Mouse (Mus musculus): ENCODE measurements around the gene Chrna1.
"Not testable (repeated sequence)": the region's sequence is repeated elsewhere in the genome, so short reads cannot be mapped to it uniquely, and the experiment has no call there.

Gene Chrna1

DNA sequence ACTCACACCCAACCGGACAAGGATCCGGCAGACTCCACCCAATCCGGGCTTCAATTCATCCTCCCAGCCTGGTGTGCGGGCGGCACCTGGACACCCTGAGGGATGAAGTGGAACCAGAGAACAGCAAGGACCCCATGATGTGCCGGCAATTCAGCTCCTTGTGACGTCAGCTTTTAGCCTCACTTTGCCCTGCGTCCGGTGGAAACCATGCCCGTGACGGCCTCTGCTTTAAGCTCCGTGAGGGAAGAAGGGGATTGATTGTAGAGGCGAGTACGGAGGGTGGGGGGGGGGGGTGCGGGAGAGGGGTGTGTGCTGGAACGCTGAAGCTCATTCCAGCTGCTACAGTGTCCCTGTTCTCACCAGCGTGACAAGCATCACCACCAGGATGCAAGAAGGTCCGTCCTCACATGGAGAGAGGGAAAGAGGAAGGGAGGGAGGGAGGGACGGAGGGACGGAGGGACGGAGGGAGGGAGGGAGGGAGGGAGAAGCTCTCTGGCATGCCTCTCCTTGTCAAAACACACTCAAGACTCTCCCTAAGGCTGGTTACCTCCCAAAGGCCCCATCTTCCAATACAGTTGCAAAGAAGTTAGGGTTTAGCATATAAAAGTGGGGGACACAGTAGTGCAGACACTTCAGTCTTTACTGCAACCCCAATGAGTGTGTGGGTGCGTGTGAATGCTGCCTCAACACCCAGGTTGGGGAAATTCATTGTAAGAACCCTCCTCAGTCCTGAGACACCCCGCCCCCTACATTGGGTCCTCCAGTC, 19.1 kb downstream of the Chrna1 start:
- DNase-seq (ENCODE audit: extremely low read depth, insufficient read length, low spot score): no peak

DNA sequence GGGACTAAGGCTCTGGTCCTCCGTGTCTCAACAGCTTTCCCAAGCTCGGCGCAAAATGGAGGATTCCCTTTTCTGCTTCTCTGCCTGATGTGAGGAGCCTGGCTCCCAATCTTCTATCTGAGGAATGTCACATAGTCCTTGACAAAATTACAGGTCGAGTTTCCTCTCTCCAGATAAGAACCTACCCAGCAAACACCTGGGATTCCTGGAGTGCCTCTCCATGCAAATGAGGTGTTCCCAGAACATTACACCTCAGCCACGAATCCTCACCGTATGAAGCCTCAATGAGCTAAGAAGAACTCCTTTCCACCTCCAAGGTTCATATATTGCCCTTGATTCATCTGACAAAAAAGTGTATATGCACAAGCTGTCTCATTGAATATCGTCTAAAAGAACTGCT, 19.7 kb downstream of the Chrna1 start:
- DNase-seq (ENCODE audit: extremely low read depth, insufficient read length, low spot score): no peak

DNA sequence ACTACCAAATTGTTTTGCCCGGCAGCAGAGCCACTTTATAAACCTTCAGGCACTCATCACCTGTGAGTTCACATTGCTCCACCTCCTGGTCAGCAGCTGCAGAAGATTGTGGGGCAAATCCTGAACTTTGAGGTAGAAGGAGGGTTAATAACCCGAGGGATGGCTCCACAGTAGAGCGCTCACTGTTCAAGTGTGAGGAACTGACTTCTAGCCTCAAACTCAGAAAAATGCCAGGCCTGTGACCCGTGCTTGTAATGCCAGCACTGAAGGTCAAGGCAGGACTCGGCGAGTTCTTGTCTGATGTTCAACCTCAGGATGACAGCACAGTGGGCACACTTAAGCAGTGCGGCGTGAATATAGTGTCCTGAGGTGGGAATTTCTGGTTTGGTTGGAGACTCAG, 22.2 kb downstream of the Chrna1 start:
- no peak for DNase-seq (ENCODE audit: extremely low read depth, insufficient read length, low spot score)

DNA sequence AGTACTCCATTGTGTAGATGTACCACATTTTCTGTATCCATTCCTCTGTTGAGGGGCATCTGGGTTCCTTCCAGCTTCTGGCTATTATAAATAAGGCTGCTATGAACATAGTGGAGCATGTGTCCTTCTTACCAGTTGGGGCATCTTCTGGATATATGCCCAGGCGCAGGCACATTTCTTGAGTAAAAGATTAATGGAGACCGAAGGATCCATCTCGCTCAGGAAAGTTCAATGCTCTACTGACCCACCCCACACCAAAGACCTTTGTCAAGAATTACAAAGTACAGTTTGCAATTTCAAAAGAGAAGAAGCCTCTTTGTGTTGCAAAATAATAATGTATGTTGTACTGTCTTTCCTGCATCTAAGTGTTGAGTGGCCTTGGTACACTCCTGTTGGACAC, 23.1 kb downstream of the Chrna1 start:
- DNase-seq (ENCODE audit: extremely low read depth, insufficient read length, low spot score): not testable (repeated sequence)

DNA sequence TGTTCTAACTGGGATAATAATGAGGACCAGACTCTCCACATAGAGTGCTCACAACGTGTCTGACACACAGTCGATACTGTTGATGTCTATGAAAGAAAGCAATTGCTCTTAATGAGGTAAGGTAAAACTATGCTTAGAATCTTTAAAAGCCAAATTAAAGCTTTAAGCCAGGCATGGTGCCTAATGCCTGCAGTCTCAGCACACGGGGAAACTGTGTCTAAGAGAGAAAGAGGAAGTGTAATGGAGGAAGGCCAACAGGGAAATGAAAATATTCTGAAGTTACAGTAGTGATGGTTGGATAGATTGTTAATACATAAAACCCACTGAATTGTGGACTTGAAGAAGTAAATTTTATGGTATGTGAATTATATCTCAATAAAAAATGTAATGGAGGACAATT, 25.7 kb downstream of the Chrna1 start:
- DNase-seq (ENCODE audit: extremely low read depth, insufficient read length, low spot score): no peak

DNA sequence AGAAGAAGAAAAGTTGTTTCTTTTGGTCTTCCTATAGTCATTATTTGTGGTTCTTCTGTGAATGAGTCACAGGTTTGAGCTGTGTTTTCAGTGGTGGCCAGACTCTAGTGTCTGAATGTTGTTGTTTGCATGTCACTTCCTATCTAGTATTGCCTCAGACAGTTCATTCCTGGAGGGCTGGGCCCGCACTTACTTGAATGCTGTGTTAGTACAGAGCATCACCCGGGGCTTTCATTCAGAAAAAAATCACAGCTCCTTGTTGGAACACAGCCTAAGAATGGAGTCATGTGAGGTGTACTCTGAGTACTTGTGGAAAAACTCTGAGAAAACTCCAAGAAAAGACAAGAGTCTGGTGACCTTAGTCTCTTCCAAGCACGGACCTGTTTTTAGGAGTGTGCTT, 27.2 kb downstream of the Chrna1 start:
- no peak for DNase-seq (ENCODE audit: extremely low read depth, insufficient read length, low spot score)

DNA sequence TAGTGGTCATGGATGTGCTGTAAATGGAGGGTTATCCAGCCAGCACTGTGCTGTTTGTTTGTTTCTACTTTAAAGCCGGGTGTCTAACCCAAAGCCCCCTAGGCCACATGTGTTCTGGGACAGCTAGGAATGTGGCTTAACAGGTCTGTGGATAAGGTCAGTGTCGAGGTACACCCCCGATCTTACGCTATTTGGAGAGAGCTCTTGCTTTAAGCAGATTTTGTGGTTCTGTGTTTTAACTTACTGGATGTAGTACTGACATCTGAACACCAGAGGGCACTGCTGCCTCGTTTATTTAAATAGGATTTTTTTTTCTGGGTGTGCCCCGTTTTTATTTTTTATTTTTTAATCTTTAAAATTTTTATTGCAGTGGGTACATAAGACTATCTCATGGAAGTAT, 29.4 kb downstream of the Chrna1 start:
- no peak for DNase-seq (ENCODE audit: extremely low read depth, insufficient read length, low spot score)

DNA sequence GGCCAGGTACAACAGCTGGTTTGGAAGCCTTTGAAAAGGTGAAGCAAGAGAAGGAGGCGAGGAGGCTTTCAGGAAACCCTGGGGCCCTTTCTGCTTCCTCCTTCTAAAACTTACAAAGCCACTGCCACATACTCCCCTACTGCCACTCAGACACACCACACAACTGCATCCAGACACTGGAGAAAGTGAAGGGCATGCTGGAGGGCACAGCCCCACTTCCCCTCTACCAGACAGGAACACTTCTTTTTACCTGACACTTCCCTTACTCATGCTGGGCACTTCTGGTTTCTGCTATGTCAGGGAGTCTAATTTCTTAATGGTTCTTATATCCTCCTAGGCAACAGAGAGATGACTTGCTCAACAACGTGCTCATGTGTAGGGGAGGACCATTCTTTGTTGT, 31.6 kb downstream of the Chrna1 start:
- no peak for DNase-seq (ENCODE audit: extremely low read depth, insufficient read length, low spot score)

DNA sequence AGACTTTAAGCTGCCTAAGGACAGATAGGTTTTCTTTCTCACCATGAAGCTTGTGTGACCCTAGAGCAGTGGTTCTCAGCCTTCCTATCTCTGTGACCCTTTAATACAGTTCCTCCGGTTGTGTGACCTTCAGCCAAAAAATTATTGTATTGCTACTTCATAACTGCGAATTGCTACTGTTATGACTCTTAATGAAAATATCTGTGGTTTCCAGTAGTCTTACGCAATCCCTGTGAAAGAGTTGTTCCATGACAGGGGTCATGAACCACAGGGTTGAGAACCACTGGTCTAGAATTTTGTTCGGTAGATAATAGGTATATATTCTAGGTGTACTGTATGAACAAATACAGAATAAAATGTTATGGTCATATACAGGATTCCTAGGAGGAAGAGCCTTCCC, 32.9 kb downstream of the Chrna1 start:
- no peak for DNase-seq (ENCODE audit: extremely low read depth, insufficient read length, low spot score)

DNA sequence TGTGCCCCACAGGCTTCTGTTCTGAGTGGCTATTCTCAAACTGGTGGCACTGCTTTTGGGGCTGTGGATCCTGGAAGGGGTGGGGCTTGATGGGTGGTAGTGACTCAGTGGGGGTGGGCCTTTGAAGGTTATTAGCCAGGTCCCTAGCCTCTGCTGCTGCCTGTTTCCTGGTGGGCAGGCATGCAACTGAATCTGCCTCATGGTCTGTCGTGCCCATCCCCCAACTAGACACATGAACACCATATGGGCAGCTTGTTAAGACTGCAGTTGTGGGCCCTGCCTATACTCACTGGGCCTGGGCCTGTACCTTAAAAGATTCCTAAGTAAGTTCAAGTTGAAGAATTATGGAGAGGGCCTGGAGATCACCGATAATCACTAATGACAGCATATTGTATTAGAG, 34.6 kb downstream of the Chrna1 start:
- no peak for DNase-seq (ENCODE audit: extremely low read depth, insufficient read length, low spot score)

DNA sequence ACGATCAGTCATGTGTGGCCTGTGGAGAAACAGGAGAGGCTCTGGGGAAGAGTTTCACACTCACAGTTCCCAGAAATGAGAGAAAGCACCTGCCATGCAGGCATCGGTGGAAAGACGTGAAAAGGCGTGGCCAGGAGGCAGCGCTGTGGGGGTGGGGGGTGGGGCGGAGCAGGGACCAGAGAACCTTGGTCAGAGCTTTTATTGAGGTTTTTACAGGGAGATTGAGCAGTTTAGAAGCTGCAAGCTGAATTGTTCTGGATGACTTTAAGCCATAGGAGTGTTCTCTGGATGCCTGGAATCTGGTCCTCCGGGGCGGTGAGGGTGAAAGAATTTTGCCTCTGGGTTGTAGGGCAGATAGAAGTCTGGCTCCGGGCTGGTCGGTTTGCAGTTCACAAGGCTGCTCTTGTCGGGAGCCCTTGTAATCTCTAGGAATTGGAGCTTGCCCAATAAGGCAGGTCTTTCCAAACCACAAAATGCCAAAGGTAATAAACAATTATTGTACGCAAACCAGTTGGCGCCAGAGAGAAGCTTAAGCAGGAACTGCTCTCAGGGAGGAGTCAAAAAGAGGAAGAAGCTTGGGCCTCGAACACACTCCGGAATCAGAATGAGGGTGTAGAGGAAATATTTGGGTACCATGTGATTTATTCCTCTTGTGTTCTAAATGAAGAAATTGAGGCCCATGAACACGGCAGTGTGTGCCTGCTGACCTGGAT, 39.5 kb downstream of the Chrna1 start:
- DNase-seq (ENCODE audit: extremely low read depth, insufficient read length, low spot score): no peak

DNA sequence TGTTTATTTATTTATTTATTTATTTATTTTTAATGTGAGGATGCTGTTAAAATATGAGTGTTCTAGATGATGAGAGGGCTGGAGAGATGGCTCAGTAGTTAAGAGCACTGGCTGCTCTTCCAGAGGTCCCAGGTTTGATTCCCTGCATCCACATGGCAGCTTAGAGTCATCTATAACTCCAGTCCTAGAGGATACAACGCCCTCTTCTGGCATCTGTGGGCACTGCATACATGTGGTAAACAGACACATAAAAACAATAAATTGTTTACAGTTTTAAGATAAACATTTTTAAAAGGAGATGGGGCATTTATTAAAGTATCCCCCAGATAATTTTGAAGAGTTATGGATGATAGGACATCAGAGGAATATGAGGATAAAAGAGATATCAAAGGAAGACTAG, 40.4 kb downstream of the Chrna1 start:
- DNase-seq (ENCODE audit: extremely low read depth, insufficient read length, low spot score): no peak

DNA sequence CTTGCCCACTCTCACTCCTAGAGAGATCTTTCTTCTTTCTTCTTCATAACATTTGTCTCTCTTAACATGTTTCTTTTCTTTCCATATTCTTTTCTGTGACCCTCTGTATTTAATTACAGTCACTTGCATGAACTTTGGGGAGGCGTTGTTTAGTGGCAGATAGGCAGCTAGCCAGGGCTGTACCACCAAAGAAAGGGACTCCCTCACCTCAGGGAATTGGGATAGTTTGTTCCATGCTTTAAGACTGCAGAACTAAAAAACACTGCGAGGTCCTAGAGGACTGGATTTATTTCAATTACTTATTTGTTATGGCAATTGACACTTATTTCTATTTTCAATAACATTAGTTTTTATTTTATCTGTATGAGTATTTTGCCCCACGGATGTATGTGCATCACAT, 41.0 kb downstream of the Chrna1 start:
- no peak for DNase-seq (ENCODE audit: extremely low read depth, insufficient read length, low spot score)

DNA sequence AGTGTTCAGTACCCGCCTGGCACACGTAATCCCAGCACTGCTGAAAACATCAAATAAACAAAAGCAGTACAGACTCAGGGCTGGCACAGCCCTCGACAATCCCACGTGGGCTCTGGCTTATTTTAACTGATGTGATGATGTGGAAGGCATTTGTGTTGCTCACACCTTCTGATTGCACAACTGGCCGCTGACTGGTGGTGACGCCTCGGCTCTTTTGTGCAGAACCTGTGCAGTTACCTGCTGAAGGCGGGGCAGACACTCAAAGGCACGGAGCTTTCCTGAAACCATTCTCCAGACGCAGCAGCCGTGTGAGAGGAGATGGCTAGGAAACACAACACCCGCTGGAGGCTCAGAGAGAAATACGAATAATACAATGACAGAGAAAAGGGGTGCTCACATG, 41.5 kb downstream of the Chrna1 start:
- DNase-seq (ENCODE audit: extremely low read depth, insufficient read length, low spot score): no peak

DNA sequence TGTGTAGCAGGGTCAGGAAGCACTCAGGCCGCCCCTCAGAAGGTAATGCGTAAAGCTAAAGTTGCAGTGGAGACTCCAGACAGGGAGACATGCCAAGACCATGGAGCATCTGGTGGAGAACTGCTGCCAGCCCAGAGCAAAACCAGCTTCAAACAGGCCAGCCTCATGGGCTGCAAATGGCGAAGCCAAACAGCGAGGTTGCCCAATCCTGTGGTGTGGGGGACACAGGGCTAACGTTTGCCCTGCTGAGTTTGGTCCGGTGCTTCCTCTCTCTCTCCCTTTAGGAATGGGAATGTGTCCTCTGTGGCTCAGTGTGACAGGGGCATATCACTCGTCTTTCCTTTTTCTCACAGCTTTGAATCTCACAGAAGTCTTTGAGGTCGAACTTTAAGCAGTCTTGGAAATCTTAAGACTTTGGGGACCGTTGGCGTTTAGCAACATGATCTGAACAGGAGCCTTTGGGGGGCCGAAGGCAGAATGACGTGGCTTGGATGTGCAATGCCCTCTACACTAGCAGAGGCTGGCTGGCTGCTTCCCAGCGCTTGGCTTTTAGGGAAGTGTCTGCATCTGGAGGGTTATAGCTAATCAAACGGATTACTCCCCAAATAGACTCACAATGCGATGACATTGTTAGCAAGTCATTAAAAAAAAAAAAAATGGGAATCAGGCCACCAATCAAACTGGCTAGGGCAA, 43.9 kb downstream of the Chrna1 start:
- DNase-seq (ENCODE audit: extremely low read depth, insufficient read length, low spot score): no peak

DNA sequence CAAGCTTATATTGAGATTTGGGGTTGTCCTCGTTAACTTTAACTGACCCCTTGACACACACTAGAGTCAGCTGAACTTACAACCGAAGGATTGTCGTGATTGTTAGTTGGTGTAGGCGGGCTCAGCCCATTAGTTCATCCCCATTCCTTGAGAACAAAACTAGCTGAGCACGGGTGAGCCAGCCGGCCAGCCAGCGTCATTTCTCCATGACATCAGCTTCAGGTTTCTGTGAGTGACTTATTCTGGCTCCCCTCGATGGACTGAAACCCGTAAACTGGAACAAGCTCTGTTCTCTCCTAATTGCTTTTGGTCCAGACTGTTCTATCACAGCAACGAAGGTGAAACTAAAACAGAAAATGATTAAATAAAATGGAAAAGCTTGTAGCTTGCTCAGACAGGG, 45.4 kb downstream of the Chrna1 start:
- no peak for DNase-seq (ENCODE audit: extremely low read depth, insufficient read length, low spot score)

DNA sequence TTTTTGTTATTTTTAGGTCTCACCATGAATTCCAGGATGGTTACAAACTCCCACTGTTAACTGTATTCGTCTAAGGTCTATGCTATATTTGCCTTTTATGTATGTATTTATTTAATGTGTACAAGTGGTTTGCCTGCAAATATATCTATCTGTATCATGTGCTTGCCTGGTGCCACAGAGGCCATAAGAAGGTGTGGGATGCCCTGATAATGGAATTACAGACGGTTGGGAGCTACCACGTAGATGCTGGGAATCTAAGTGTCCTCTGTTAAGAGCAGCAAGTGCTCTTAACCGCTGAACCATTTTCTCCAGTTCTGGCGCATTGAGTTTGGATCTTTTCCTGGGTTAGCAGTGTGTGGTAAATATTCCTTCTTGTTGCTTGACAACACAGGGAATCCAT, 49.7 kb downstream of the Chrna1 start:
- no peak for DNase-seq (ENCODE audit: extremely low read depth, insufficient read length, low spot score)

DNA sequence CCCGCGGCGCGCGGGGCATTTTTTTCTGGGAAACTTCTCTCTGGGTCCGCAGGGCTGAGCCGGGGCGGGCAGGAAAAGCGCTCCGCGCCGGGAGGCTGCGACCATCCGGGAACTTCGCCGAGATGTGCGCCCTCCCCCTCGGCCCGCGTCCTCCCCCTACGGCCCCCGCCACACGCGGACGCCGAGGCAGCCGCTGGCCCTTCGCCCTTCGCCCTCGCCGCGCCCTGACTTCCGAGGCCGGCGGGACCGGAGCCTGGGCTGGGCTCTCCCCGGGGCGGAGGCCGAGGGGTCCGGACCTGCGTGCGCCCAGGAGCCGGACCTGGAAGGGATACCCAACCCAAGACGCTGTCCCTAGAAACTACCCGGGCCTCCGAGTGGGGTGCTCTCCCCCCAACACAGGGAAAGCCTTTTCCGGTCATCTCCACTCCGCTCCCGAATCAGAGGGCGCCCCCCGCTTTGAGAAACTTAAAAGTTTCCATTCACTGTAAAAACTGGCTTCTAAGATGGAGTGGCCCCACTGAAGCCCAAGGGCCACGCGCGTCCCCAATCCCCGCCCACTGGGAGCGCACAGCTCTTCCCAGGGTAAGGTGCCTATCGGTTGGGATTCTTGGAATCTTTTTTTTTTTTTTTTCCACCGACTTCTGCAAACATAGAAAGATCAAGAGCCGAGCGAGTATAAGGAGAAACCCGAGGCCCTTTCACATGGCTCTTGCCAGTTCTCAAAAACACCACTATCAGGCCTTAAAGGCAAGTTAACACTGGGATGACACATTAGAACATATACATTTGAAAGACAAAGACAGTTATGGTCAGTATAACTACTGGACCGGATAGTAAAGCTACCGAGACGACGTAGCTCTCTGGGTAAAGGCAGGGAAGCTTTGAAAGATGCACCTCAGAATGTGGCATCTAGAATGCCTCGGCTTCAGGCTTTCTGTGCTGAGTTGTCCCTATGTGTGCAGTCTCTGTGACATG, 50.5 kb downstream of the Chrna1 start, which contains the start of gene Wipf1:
TSS of gene Wipf1 (minus strand) at position 379 of the 975 bp plus-strand sequence.
- peak; percentile 87 for DNase-seq (ENCODE audit: extremely low read depth, insufficient read length, low spot score)

DNA sequence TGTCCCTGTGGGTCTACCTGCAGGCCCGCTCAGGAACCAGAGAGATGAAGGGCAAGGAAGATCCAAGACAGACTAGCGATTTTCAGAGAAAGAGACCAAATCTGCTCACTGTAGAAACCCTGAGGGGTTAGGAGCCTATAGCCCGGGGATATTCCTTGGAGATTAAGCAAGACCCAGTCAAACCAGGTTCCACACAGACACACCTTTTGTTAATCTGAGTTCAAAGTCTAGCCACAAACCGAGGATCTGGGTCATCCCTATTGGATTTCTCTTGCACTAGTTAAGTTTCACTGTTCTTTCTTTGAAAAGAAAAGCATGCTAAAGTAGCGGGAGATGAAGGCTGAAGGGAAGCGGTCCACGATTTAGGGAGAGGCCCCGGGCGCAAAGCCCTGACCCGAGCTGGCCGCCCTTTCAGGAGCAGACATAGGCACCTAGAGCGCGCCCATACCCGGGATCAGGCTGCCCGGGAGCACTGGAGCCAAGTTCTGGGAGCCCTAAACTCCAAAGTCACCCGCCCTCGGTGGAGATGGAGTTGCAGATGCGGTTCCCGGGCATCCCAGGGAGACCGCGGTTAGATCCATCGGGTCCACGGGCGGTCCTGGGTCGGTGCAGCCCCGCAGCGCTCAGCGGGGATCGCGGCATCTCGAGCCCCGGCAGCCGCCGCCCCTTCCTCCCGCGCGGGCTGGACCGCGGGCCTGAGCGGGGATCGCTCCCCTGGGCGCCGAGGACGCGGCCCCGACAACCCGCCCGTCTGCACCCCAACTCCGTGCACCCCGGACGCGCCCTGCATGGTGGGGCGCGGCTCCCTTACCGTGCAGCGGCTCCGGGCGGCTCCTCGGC, 51.4 kb downstream of the Chrna1 start:
- peak; percentile 72 for DNase-seq (ENCODE audit: extremely low read depth, insufficient read length, low spot score)

DNA sequence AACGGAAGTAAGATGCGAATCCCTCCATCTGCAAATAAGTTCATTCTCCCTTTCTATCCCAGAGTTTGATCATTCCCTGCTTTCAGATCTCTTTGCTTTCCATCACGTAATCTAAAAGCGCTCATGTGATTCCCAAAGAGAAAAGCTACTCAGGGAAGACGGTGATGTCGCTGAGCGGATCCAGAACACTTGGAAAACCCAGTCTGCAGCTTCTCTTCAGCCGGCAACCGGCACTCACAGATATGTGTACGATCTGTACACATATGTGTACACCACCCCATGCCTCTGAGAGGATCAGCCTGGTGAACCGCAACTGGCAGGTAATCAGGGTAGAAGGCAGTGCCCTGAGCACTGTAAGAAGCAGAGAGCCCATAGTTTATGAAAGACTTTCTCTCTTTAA, 52.2 kb downstream of the Chrna1 start:
- no peak for DNase-seq (ENCODE audit: extremely low read depth, insufficient read length, low spot score)
